Mouse (Mus musculus) heart, embryonic 14.5 days (tissue): ENCODE measurements around the gene Pbx2. TPM values are rescaled to one million over a fixed set of nuclear protein-coding genes. Genes with fewer than 3 reads are reported as not detected.

Experiments used
- ATAC-seq: fragments of 200-750 bp; cut with Nextera tagmentation; 2 replicates; pipeline ENCODE4 v1.8.0; 2017; ENCODE audit warnings: low read depth, moderate TSS enrichment; ENCODE audit not compliant: insufficient number of reproducible peaks, insufficient read depth, low FRiP score
- H3K27ac ChIP-seq, 2 experiments: fragments of 200-500 bp in 1 of 2; fragments of 300-500 bp in 1 of 2; sonication (generic) in 1 of 2; replicated peaks in 1 of 2; 2 replicates each; pipeline ENCODE4 v1.5.1; 2012 to 2014; ENCODE audit warnings: low read depth in 2 of 2, low read length in 2 of 2, control low read depth in 1 of 2, mild to moderate bottlenecking in 1 of 2, mixed read lengths in 1 of 2; ENCODE audit not compliant: control insufficient read depth in 1 of 2, insufficient read depth in 1 of 2
- H3K27me3 ChIP-seq: fragments of 300-500 bp; sonication (generic); 2 replicates; pipeline ENCODE4 v1.6.1; 2014; ENCODE audit warnings: mild to moderate bottlenecking, low read length, control low read depth; ENCODE audit not compliant: control insufficient read depth, insufficient read depth
- H3K36me3 ChIP-seq: fragments of 300-500 bp; sonication (generic); 2 replicates; pipeline ENCODE4 v1.6.1; 2014; ENCODE audit warnings: mild to moderate bottlenecking, control low read depth, low read length, mixed read lengths; ENCODE audit not compliant: control insufficient read depth, insufficient read depth
- H3K4me1 ChIP-seq, 2 experiments: fragments of 200-500 bp in 1 of 2; fragments of 300-500 bp in 1 of 2; sonication (generic) in 1 of 2; 2 replicates each; pipeline ENCODE4 v1.6.1; 2012 to 2014; ENCODE audit warnings: low read length in 2 of 2, control low read depth in 1 of 2, mixed read lengths in 1 of 2; ENCODE audit not compliant: control insufficient read depth in 2 of 2, insufficient read depth in 2 of 2
- H3K4me2 ChIP-seq: fragments of 300-500 bp; sonication (generic); 2 replicates; pipeline ENCODE4 v1.6.1; 2014; ENCODE audit warnings: mild to moderate bottlenecking, low read length
- H3K4me3 ChIP-seq, 2 experiments: fragments of 200-500 bp in 1 of 2; fragments of 300-500 bp in 1 of 2; sonication (generic) in 1 of 2; 2 replicates each; pipeline ENCODE4 v1.5.1; 2012 to 2014; ENCODE audit warnings: low read length in 2 of 2, mild to moderate bottlenecking in 2 of 2, control low read depth in 1 of 2, low read depth in 1 of 2, moderate library complexity in 1 of 2; ENCODE audit not compliant: control insufficient read depth in 1 of 2, insufficient read depth in 1 of 2
- H3K9ac ChIP-seq: fragments of 300-500 bp; sonication (generic); 2 replicates; pipeline ENCODE4 v1.6.1; 2014; ENCODE audit warnings: mild to moderate bottlenecking, low read length
- H3K9me3 ChIP-seq: fragments of 300-500 bp; sonication (generic); 2 replicates; pipeline ENCODE4 v1.6.1; 2016; ENCODE audit warnings: low read length, control low read depth; ENCODE audit not compliant: control insufficient read depth
- WGBS: fragments of 180-500 bp; shearing (Covaris S2); extraction: QIAGEN DNeasy Blood & Tissue Kit; methylation state at CpG from one replicate; pipeline ENCODE4 v1.1.7; 2014; 5-methylcytosine and 5-hydroxymethylcytosine counted together
- polyA plus RNA-seq: library from polyadenylated mRNA; unstranded; fragments of >200 nt; fragmentation: Nextera tagmentation; extraction: Ambion mirVana; gene quantifications from 2 replicates; pipeline ENCODE4 v1.2.1, GENCODE M21; 2014

The Pbx2 gene
- polyA plus RNA-seq, 1 experiment from 2014 or later = 7.9 TPM

DNA sequence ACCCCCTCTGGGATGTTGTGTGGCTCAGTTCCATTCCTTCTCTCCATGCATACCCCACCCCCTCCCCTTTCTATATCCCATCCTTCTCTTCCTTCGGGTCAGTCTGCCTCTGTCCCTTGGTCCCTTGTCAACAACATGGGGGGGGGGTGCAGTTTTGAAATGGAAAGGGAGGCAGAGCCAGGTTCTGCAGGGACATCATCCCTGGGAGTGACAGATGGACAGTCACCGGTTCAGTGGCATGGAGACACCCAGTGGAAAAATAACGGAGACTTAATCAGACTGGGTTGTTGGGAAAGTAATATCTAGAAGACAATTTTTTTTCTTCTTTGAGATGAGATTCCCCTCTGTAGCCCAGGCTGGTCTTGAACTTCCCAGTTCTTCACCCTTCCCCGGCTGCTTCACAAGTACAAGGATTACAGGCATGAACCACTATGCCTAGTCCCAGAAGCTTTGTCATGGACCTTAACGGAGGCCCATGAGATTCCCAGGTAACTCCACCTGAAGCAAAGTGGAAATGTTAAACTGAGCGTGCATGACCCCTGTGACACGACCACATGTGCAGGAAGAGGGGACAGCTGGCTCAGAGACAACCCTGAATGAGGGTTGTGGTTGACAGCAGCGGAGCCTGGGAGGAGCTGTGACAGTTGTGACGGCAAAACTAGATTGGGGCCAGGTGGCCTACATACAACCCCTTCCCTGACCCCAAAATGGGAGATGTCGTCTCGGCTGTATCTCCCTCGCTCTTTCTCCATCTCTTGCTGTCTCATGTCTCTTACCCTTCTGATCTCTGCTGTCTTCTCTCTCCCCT is 38.9 kb downstream of the Pbx2 start:
- ATAC-seq = no peak
- peaks cover 51% of the 10 kb centered on the region for H3K27me3 ChIP-seq
- peak overlapping the region in 1 of 2 experiments; percentile 27; a peak in 2 of 4 replicates for H3K4me3 ChIP-seq
- no peak overlapping the region for H3K9ac ChIP-seq
- peaks cover 7% of the 10 kb centered on the region for H3K36me3 ChIP-seq
- peak overlapping the region; percentile 97 for H3K4me2 ChIP-seq
- WGBS = 18% methylated on average over 12 of the region's 12 CpGs
- no peak overlapping the region for H3K27ac ChIP-seq
- no peaks in the 10 kb centered on the region for H3K9me3 ChIP-seq
- H3K4me1 ChIP-seq = peaks cover 19 to 42% of the 10 kb centered on the region in 2 experiments

DNA sequence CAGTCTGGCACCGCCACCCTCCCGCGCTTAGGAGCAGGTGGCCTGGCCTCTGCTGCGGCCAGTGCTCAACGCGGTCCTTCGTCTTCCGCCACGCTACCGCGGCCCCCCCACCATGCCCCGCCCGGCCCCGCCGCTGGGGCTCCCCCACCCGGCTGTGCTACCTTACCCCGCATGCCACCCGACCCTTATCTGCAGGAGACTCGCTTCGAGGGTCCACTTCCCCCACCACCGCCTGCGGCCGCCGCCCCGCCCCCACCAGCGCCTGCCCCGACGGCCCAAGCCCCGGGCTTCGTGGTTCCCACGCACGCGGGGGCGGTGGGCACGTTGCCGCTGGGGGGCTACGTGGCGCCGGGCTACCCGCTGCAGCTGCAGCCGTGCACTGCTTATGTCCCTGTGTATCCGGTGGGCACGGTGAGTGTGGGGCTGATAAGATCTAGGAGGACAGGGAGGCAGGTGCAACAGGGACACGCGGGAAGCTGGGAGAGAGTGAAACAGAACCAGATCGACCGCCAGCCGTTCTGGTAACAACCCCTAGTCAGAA is 39.8 kb downstream of the Pbx2 start:
- peaks cover 51% of the 10 kb centered on the region for H3K27me3 ChIP-seq
- peaks cover 19 to 42% of the 10 kb centered on the region in 2 experiments for H3K4me1 ChIP-seq
- peak overlapping the region; percentile 1 to 27; a peak in 2 of 4 replicates for H3K4me3 ChIP-seq
- 2% methylated on average over 48 of the region's 48 CpGs for WGBS
- ATAC-seq = no peak
- H3K9ac ChIP-seq = no peak overlapping the region; the same call in 1 of the 2 replicates
- no peak overlapping the region for H3K27ac ChIP-seq
- peak overlapping the region; percentile 60 for H3K4me2 ChIP-seq
- no peaks in the 10 kb centered on the region for H3K9me3 ChIP-seq
- no peaks in the 10 kb centered on the region; the same call in 1 of the 2 replicates for H3K36me3 ChIP-seq

- H3K4me2 ChIP-seq = peak overlapping the region; percentile 68
- H3K36me3 ChIP-seq = no peaks in the 10 kb centered on the region
- no peak for ATAC-seq
- H3K27ac ChIP-seq = no peak overlapping the region
- peak overlapping the region; percentile 46; the same call in 1 of the 2 replicates for H3K9ac ChIP-seq
- peaks cover 51% of the 10 kb centered on the region for H3K27me3 ChIP-seq
- peaks cover 14 to 36% of the 10 kb centered on the region in 2 experiments for H3K4me1 ChIP-seq
- H3K4me3 ChIP-seq = peak overlapping the region in 1 of 2 experiments; percentile 33; a peak in 2 of 4 replicates
- no peaks in the 10 kb centered on the region for H3K9me3 ChIP-seq
- 8% methylated on average over 12 of the region's 12 CpGs for WGBS
Observed at GRCm38 (mm10) chr17:34631647-34632046, 40.6 kb downstream of the Pbx2 start.

GRCm38 (mm10) chr17:34632261-34632691 is 41.2 kb downstream of the Pbx2 start:
- ATAC-seq = 0 out of 2 replicates have a peak, but pooled peaks have one; percentile 25
- no peak overlapping the region for H3K27ac ChIP-seq
- peaks cover 51% of the 10 kb centered on the region for H3K27me3 ChIP-seq
- no peaks in the 10 kb centered on the region for H3K9me3 ChIP-seq
- H3K4me1 ChIP-seq = peaks cover 14 to 34% of the 10 kb centered on the region in 2 experiments
- under 1% methylated on average over 25 of the region's 26 CpGs for WGBS
- no peaks in the 10 kb centered on the region for H3K36me3 ChIP-seq
- peak overlapping the region; percentile 68 for H3K4me2 ChIP-seq
- H3K9ac ChIP-seq = peak overlapping the region; percentile 46; the same call in 1 of the 2 replicates
- H3K4me3 ChIP-seq = peak overlapping the region; percentile 27 to 33

GRCm38 (mm10) chr17:34635671-34636070 is 44.6 kb downstream of the Pbx2 start:
- no peak overlapping the region for H3K4me3 ChIP-seq
- H3K27me3 ChIP-seq = peaks cover 35% of the 10 kb centered on the region
- H3K4me2 ChIP-seq = no peak overlapping the region
- H3K9me3 ChIP-seq = no peaks in the 10 kb centered on the region
- 67% methylated on average over 2 of the region's 2 CpGs for WGBS
- no peaks in the 10 kb centered on the region for H3K36me3 ChIP-seq
- no peak overlapping the region for H3K27ac ChIP-seq
- ATAC-seq = no peak
- H3K4me1 ChIP-seq = peaks cover 3 to 19% of the 10 kb centered on the region in 2 experiments; a peak in 3 of 4 replicates
- H3K9ac ChIP-seq = no peak overlapping the region

DNA sequence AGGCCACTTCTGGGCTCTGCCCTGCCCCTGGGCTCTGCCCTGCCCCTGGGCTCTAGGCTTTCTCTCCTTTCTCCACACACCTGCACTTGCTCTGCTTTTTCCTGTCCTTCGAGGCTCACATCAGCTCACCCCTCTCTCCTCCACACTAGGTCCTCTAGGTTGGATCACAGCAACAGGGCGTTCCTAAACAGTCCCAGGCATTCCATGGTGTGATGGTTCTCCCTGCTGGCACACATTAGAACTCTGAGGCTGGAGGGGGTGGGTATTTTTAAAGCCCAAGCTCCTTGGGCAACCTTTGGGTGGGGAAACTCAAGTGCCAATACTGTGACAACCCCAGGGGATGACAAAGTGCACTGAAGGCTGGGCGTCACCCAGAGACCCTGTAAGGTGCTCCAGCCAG is 46.4 kb downstream of the Pbx2 start:
- no peak overlapping the region for H3K27ac ChIP-seq
- H3K36me3 ChIP-seq = no peaks in the 10 kb centered on the region
- no peak overlapping the region for H3K4me2 ChIP-seq
- H3K4me1 ChIP-seq = peaks cover 2 to 7% of the 10 kb centered on the region in 2 experiments; a peak in 2 of 4 replicates
- 64% methylated on average over 3 of the region's 3 CpGs for WGBS
- no peak for ATAC-seq
- H3K27me3 ChIP-seq = peaks cover 17% of the 10 kb centered on the region
- no peak overlapping the region for H3K4me3 ChIP-seq
- no peaks in the 10 kb centered on the region for H3K9me3 ChIP-seq
- no peak overlapping the region for H3K9ac ChIP-seq

- H3K36me3 ChIP-seq = no peaks in the 10 kb centered on the region
- H3K27ac ChIP-seq = no peak overlapping the region
- no peak overlapping the region for H3K4me2 ChIP-seq
- no peak for ATAC-seq
- H3K4me1 ChIP-seq = peaks cover 2 to 7% of the 10 kb centered on the region in 2 experiments; a peak in 1 of 4 replicates
- H3K9me3 ChIP-seq = no peaks in the 10 kb centered on the region
- no peaks in the 10 kb centered on the region for H3K27me3 ChIP-seq
- H3K4me3 ChIP-seq = no peak overlapping the region
- 75% methylated on average over 7 of the region's 7 CpGs for WGBS
- no peak overlapping the region for H3K9ac ChIP-seq
Observed at GRCm38 (mm10) chr17:34639461-34640255, 48.6 kb downstream of the Pbx2 start.
